Mouse (Mus musculus) cortical plate, adult 2 months (tissue): ENCODE data around the gene Upf2. TPM values are rescaled to one million over a fixed set of nuclear protein-coding genes. Genes with fewer than 3 reads are reported as not detected.
"Not testable (repeated sequence)": the region's sequence is repeated elsewhere in the genome, so short reads cannot be mapped to it uniquely, and the experiment has no call there.

Experiments
- H3K27ac ChIP-seq: fragments of 200-500 bp; 2 replicates; pipeline ENCODE4 v1.5.1; 2012; ENCODE audit warnings: low read length, control low read depth, inconsistent platforms; ENCODE audit not compliant: insufficient read depth
- H3K4me1 ChIP-seq: fragments of 200-500 bp; 2 replicates; pipeline ENCODE4 v1.6.1; 2011; ENCODE audit warnings: low read length; ENCODE audit not compliant: control insufficient read depth, insufficient read depth
- H3K4me3 ChIP-seq: fragments of 200-500 bp; 2 replicates; pipeline ENCODE4 v1.5.1; 2011; ENCODE audit warnings: mild to moderate bottlenecking, low read length, control low read depth; ENCODE audit not compliant: insufficient read depth
- CTCF ChIP-seq: fragments of 200-500 bp; IDR thresholded peaks from 2 replicates; pipeline ENCODE4 v1.5.1; 2011; ENCODE audit warnings: mild to moderate bottlenecking, control low read depth, low read length; ENCODE audit not compliant: insufficient read depth; ENCODE audit errors: extremely low read depth
- POLR2A ChIP-seq: fragments of 200-500 bp; IDR thresholded peaks from 2 replicates; pipeline ENCODE4 v1.6.1; 2011; ENCODE audit warnings: mild to moderate bottlenecking, low read length, control low read depth; ENCODE audit not compliant: insufficient read depth; ENCODE audit errors: extremely low read depth
- polyA plus RNA-seq: library from polyadenylated mRNA; depleted of rRNA; stranded (reverse); fragments of >200 nt; gene quantifications from 2 replicates; pipeline ENCODE4 v1.2.3, GENCODE M21; 2012

Gene Upf2
- polyA plus RNA-seq, 1 experiment, result 19.0 TPM

GRCm38 (mm10) chr2:5977532-5977931, 26.3 kb downstream of the Upf2 start:
- no peak for TF ChIP-seq POLR2A
- TF ChIP-seq CTCF, result no peak

GRCm38 (mm10) chr2:5995538-5995937, 44.3 kb downstream of the Upf2 start:
- Histone ChIP-seq H3K4me1 (peaks cover 3% of the 10 kb centered on the region; the same call in 1 of the 2 replicates), H3K4me3 (no peak overlapping the region), H3K27ac (no peak overlapping the region)
- no peak for TF ChIP-seq POLR2A
- no peak for TF ChIP-seq CTCF

More at GRCm38 (mm10) chr2:5977532-5977931, 26.3 kb downstream of the Upf2 start:
- H3K27ac ChIP-seq, result no peak overlapping the region
- H3K4me1 ChIP-seq, result no peaks in the 10 kb centered on the region
- no peak overlapping the region for H3K4me3 ChIP-seq

GRCm38 (mm10) chr2:6003949-6004348, 52.7 kb downstream of the Upf2 start:
- Histone ChIP-seq H3K4me3 (no peak overlapping the region), H3K4me1 (no peaks in the 10 kb centered on the region), H3K27ac (no peak overlapping the region)
- TF ChIP-seq CTCF (no peak), POLR2A (no peak)

- no peak overlapping the region for H3K27ac ChIP-seq
- TF ChIP-seq POLR2A, result no peak
- TF ChIP-seq CTCF, result no peak
- no peak overlapping the region for H3K4me3 ChIP-seq
- no peaks in the 10 kb centered on the region for H3K4me1 ChIP-seq
Measured at GRCm38 (mm10) chr2:6014532-6014931, 63.3 kb downstream of the Upf2 start.

- H3K4me1 ChIP-seq, H3K4me3 ChIP-seq, H3K27ac ChIP-seq: not testable (repeated sequence)
Measured at GRCm38 (mm10) chr2:6015182-6015581, 63.9 kb downstream of the Upf2 start.

- Histone ChIP-seq H3K27ac (no peak overlapping the region), H3K4me1 (no peaks in the 10 kb centered on the region), H3K4me3 (no peak overlapping the region)
- no peak for TF ChIP-seq POLR2A
- no peak for TF ChIP-seq CTCF
Measured at GRCm38 (mm10) chr2:6020570-6020969, 69.3 kb downstream of the Upf2 start.

- Histone ChIP-seq H3K27ac (no peak overlapping the region), H3K4me1 (no peaks in the 10 kb centered on the region), H3K4me3 (no peak overlapping the region)
- TF ChIP-seq POLR2A, result no peak
- no peak for TF ChIP-seq CTCF
Measured at GRCm38 (mm10) chr2:6042644-6043043, 91.4 kb downstream of the Upf2 start.

- Histone ChIP-seq H3K27ac (no peak overlapping the region), H3K4me1 (no peaks in the 10 kb centered on the region), H3K4me3 (no peak overlapping the region)
- no peak for TF ChIP-seq POLR2A
- no peak for TF ChIP-seq CTCF
Measured at GRCm38 (mm10) chr2:6046796-6047195, 95.5 kb downstream of the Upf2 start.

- no peak overlapping the region for H3K4me3 ChIP-seq
- no peak overlapping the region for H3K27ac ChIP-seq
- TF ChIP-seq POLR2A (no peak), CTCF (no peak)
- H3K4me1 ChIP-seq, result no peaks in the 10 kb centered on the region
Measured at GRCm38 (mm10) chr2:6048570-6048969, 97.3 kb downstream of the Upf2 start.

- Histone ChIP-seq H3K27ac (no peak overlapping the region), H3K4me3 (no peak overlapping the region)
- TF ChIP-seq CTCF (no peak), POLR2A (no peak)
Measured at GRCm38 (mm10) chr2:6049018-6049417, 97.7 kb downstream of the Upf2 start.

GRCm38 (mm10) chr2:6055466-6055865, 104.2 kb downstream of the Upf2 start:
- H3K27ac ChIP-seq, result no peak overlapping the region
- H3K4me1 ChIP-seq, result no peaks in the 10 kb centered on the region
- TF ChIP-seq POLR2A (no peak), CTCF (no peak)
- no peak overlapping the region for H3K4me3 ChIP-seq

More at GRCm38 (mm10) chr2:6049018-6049417, 97.7 kb downstream of the Upf2 start:
- no peaks in the 10 kb centered on the region for H3K4me1 ChIP-seq
